Mouse (Mus musculus) cerebellum, adult 8-10 months (tissue): ENCODE data around the gene Mgarp.
"Not testable (repeated sequence)": the region's sequence is repeated elsewhere in the genome, so short reads cannot be mapped to it uniquely, and the experiment has no call there.

Experiments used
- DNase-seq: peaks from one replicate; pipeline ENCODE4 v3.0.0; 2022

Gene Mgarp

GRCm38 (mm10) chr3:51396219-51397068 lies at the start of gene Mgarp:
TSS of gene Mgarp (minus strand) at chr3:51396738.
- peak; percentile 28 for DNase-seq

- no peak for DNase-seq
These were observed 38.5 kb upstream of the Mgarp start for GRCm38 (mm10) chr3:51434871-51435595.

GRCm38 (mm10) chr3:51434364-51434763 lies 37.8 kb upstream of the Mgarp start:
- DNase-seq = not testable (repeated sequence)

- DNase-seq = no peak
These were observed 28.9 kb upstream of the Mgarp start for GRCm38 (mm10) chr3:51425394-51425793.

GRCm38 (mm10) chr3:51421921-51422320 lies 25.4 kb upstream of the Mgarp start:
- DNase-seq = no peak

GRCm38 (mm10) chr3:51417966-51418365 lies 21.4 kb upstream of the Mgarp start:
- no peak for DNase-seq

- DNase-seq = no peak
These were observed 20.9 kb upstream of the Mgarp start for GRCm38 (mm10) chr3:51417485-51417884.

- DNase-seq = no peak
These were observed 20.6 kb upstream of the Mgarp start for GRCm38 (mm10) chr3:51417135-51417458.

- DNase-seq = peak; percentile 42
These were observed 20.0 kb upstream of the Mgarp start for GRCm38 (mm10) chr3:51416364-51417134.

GRCm38 (mm10) chr3:51416073-51416363 lies 19.5 kb upstream of the Mgarp start:
- no peak for DNase-seq

GRCm38 (mm10) chr3:51415098-51416072 lies 18.8 kb upstream of the Mgarp start, which contains the start of gene Naa15:
TSS of gene Naa15 (plus strand) at chr3:51415148.
- peak; percentile 95 for DNase-seq

GRCm38 (mm10) chr3:51413276-51413675 lies 16.7 kb upstream of the Mgarp start:
- DNase-seq = no peak

- no peak for DNase-seq
These were observed 15.9 kb upstream of the Mgarp start for GRCm38 (mm10) chr3:51412457-51412856.

- DNase-seq = peak; percentile 99
These were observed 12.1 kb upstream of the Mgarp start, which contains the start of gene Ndufc1 for GRCm38 (mm10) chr3:51408561-51409183. TSS of gene Ndufc1 (minus strand) at chr3:51408988.

GRCm38 (mm10) chr3:51407870-51408560 lies 11.5 kb upstream of the Mgarp start:
- no peak for DNase-seq

GRCm38 (mm10) chr3:51402628-51403027 lies 6.1 kb upstream of the Mgarp start:
- no peak for DNase-seq

- not testable (repeated sequence) for DNase-seq
These were observed 5.5 kb upstream of the Mgarp start for GRCm38 (mm10) chr3:51402054-51402453.

- DNase-seq = no peak
These were observed 4.1 kb upstream of the Mgarp start for GRCm38 (mm10) chr3:51400682-51401081.

- DNase-seq = no peak
These were observed 3.0 kb upstream of the Mgarp start for GRCm38 (mm10) chr3:51399531-51399930.

- DNase-seq = no peak
These were observed 2.1 kb upstream of the Mgarp start for GRCm38 (mm10) chr3:51398667-51399066.

- no peak for DNase-seq
These were observed 1.3 kb upstream of the Mgarp start for GRCm38 (mm10) chr3:51397700-51398299.
